Mouse (Mus musculus) liver, embryonic 11.5 days (tissue): ENCODE measurements around the gene Igfbp7. TPM values are rescaled to one million over a fixed set of nuclear protein-coding genes. Genes with fewer than 3 reads are reported as not detected.

Source experiments
- ATAC-seq: fragments of 200-750 bp; cut with Nextera tagmentation; replicated peaks from 2 replicates; pipeline ENCODE4 v1.8.0; 2017; ENCODE audit warnings: moderate number of reproducible peaks, mild to moderate bottlenecking, moderate TSS enrichment, moderate library complexity; ENCODE audit not compliant: low FRiP score
- DNase-seq: peaks from one replicate; pipeline ENCODE4 v3.0.0-alpha.2; 2017; ENCODE audit warnings: low spot score
- H3K27ac ChIP-seq: fragments of 300-500 bp; sonication (generic); 2 replicates; pipeline ENCODE4 v1.5.1; 2014; ENCODE audit warnings: mild to moderate bottlenecking, low read depth, low read length, control low read depth
- H3K27me3 ChIP-seq: fragments of 300-500 bp; sonication (generic); replicated peaks from 2 replicates; pipeline ENCODE4 v1.6.1; 2014; ENCODE audit warnings: low read length, mixed read lengths; ENCODE audit not compliant: control insufficient read depth, insufficient read depth
- H3K36me3 ChIP-seq: fragments of 300-500 bp; sonication (generic); 2 replicates; pipeline ENCODE4 v1.6.1; 2014; ENCODE audit warnings: mild to moderate bottlenecking, low read length, moderate library complexity, mixed read lengths; ENCODE audit not compliant: control insufficient read depth, insufficient read depth
- H3K4me1 ChIP-seq: fragments of 300-500 bp; sonication (generic); replicated peaks from 2 replicates; pipeline ENCODE4 v1.6.1; 2014; ENCODE audit warnings: low read length, mixed read lengths; ENCODE audit not compliant: control insufficient read depth, insufficient read depth
- H3K4me2 ChIP-seq: fragments of 300-500 bp; sonication (generic); 2 replicates; pipeline ENCODE4 v1.6.1; 2014; ENCODE audit warnings: mild to moderate bottlenecking, control low read depth, moderate library complexity
- H3K4me3 ChIP-seq: fragments of 300-500 bp; sonication (generic); 2 replicates; pipeline ENCODE4 v1.5.1; 2014; ENCODE audit warnings: low read depth, low read length, control low read depth
- H3K9ac ChIP-seq: fragments of 300-500 bp; sonication (generic); 2 replicates; pipeline ENCODE4 v1.6.1; 2014; ENCODE audit warnings: low read depth, low read length, control low read depth
- H3K9me3 ChIP-seq: fragments of 300-500 bp; sonication (generic); 2 replicates; pipeline ENCODE4 v1.6.1; 2016; ENCODE audit warnings: low read length, inconsistent platforms, mixed read lengths; ENCODE audit not compliant: control insufficient read depth
- WGBS: fragments of 180-500 bp; shearing (Covaris S2); extraction: QIAGEN DNeasy Blood & Tissue Kit; methylation state at CpG from one replicate; pipeline ENCODE4 v1.1.7; 2014; 5-methylcytosine and 5-hydroxymethylcytosine counted together
- polyA plus RNA-seq: library from polyadenylated mRNA; unstranded; fragments of >200 nt; fragmentation: Nextera tagmentation; extraction: Ambion mirVana; gene quantifications from 2 replicates; pipeline ENCODE4 v1.2.1, GENCODE M21; 2014

The Igfbp7 gene
- polyA plus RNA-seq, 1 experiment from 2014 or later, result 8.6 TPM

DNA sequence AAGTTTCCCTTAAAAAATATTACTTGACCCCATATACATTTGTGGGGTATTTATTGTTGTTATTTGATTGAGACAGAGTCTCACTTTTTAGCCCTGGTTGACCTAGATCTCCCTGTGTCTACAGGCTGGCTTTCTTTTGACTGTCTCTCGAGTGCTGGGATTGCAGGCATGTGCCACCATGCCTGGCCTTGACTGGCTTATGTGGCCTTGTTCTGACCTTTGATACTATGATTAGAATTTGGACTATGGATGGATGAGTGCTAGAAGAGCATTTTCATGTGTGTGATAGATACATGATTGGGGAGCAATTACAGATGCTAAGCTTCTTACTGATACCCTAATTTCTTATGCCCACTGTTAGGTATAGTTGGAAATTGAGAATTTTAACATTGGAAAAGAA, 82.9 kb downstream of the Igfbp7 start:
- Histone ChIP-seq H3K27ac (no peak overlapping the region), H3K4me1 (no peaks in the 10 kb centered on the region), H3K9me3 (no peaks in the 10 kb centered on the region), H3K4me2 (no peak overlapping the region), H3K27me3 (no peaks in the 10 kb centered on the region), H3K4me3 (no peak overlapping the region), H3K9ac (no peak overlapping the region), H3K36me3 (peaks cover 45% of the 10 kb centered on the region)
- DNase-seq (no peak), ATAC-seq (no peak)
- WGBS, result 85% methylated on average over 1 of the region's 1 CpGs

DNA sequence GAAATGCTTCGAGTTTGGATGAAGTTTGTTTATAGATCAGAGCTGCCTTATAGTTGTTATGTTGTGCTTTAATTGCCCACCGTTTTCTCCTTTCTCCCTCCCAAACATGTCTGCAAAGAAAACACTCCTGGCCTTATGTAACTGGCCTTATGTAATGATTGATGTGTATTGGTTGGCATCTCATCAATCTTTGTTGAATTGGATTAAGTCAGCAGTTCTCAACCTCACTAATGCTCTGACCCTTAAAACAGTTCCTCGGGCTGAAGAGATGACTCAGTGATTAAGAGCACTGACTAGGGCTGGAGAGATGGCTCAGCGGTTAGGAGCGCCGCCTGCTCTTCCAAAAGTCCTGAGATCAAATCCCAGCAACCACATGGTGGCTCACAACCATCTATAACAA, 92.9 kb downstream of the Igfbp7 start:
- DNase-seq (no peak), ATAC-seq (no peak)
- Histone ChIP-seq H3K27ac (no peak overlapping the region), H3K9ac (no peak overlapping the region), H3K4me3 (no peak overlapping the region), H3K27me3 (no peaks in the 10 kb centered on the region), H3K4me2 (no peak overlapping the region), H3K36me3 (peaks cover 21% of the 10 kb centered on the region), H3K4me1 (peaks cover 5% of the 10 kb centered on the region; the same call in 1 of the 2 replicates), H3K9me3 (no peaks in the 10 kb centered on the region)
- 87% methylated on average over 6 of the region's 6 CpGs for WGBS

DNA sequence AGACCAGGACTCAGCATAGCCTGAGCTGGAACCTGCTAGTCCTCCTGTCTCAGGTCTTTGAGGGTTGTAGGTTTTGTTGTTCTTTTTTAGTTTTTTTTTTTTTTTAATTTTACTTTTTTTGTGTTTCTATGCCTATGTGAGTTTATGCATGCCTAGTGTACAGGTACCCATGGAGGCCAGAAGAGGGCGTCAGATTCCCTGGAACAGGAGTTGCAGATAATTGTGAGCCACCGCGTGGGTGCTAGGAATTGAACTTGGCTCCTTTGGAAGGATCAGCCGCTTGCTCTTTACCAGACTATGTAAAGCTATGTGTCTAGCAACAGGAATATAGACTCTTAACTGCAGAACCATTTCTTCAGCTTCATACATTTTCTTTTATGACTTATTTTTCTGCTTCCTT, 93.6 kb downstream of the Igfbp7 start:
- Histone ChIP-seq H3K36me3 (peaks cover 20% of the 10 kb centered on the region), H3K4me2 (no peak overlapping the region), H3K27me3 (no peaks in the 10 kb centered on the region), H3K4me1 (peaks cover 5% of the 10 kb centered on the region; the same call in 1 of the 2 replicates), H3K27ac (no peak overlapping the region), H3K4me3 (no peak overlapping the region), H3K9me3 (no peaks in the 10 kb centered on the region), H3K9ac (no peak overlapping the region)
- no peak for ATAC-seq
- DNase-seq, result no peak
- WGBS, result 90% methylated on average over 4 of the region's 4 CpGs

DNA sequence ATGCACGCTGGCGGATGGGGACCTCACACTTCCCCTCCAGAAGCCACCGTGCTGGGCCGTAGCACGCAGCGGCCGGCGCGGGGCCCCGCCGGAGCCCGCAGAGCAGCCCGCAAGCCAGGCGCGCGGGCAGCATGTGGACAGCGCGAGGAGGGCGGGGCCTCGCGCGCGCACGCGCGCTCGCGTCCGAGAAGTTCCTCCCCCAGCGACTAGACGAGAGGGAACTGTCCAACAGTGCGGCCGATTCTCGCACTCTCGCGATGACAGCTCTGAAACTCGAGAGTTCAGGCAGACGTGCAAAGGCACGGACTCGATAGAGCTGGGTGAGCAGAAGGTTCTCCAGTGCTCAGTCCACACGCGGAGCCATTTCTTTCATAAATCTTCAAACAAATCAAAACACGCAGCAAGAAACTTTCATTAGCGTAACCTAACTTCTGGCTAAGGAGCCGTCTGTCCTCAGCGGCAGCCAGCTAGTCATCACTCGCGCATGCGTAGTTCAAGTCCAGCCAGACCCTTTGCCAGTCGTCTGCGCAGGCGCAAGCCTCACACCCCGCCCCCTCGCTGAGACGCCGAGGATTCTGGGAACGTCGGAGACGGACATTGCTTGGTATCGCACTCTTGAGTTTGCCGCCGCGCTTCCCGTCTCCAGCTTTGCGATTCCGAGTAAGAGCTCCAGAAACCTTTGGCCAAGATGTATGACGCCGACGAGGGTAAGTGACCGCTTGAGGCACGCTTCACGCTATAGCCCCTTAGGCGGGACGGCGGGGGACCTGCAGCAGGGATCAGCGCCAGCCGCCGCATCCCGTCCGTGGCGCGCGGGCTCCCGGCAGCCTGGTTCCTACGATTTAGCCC, 97.7 kb downstream of the Igfbp7 start, which contains the start of the genes Noa1 and Polr2b:
Gene Noa1, minus strand, starts transcription at position 161 of the 849 bp plus-strand sequence.
Gene Polr2b, plus strand, starts transcription at position 224 of the 849 bp plus-strand sequence.
- Histone ChIP-seq H3K9me3 (no peaks in the 10 kb centered on the region), H3K4me2 (peak within 1 kb of the TSS; percentile 98), H3K4me1 (peaks cover 13% of the 10 kb centered on the region), H3K27ac (peak within 1 kb of the TSS; percentile 72), H3K36me3 (peaks cover 20% of the 10 kb centered on the region), H3K4me3 (peak within 1 kb of the TSS; percentile 96), H3K9ac (peak within 1 kb of the TSS; percentile 91), H3K27me3 (no peaks in the 10 kb centered on the region)
- peak; percentile 98 for DNase-seq
- ATAC-seq, result peak; percentile 90
- WGBS, result under 1% methylated on average over 85 of the region's 85 CpGs

GRCm38 (mm10) chr5:77309051-77309906, 98.6 kb downstream of the Igfbp7 start:
- DNase-seq, result peak; percentile 72
- no peak overlapping the region; the same call in 1 of the 2 replicates for H3K27ac ChIP-seq
- peak; percentile 16 for ATAC-seq
- H3K27me3 ChIP-seq, result no peaks in the 10 kb centered on the region
- peaks cover 20% of the 10 kb centered on the region for H3K36me3 ChIP-seq
- H3K4me2 ChIP-seq, result peak overlapping the region; percentile 98
- peaks cover 13% of the 10 kb centered on the region for H3K4me1 ChIP-seq
- H3K4me3 ChIP-seq, result peak overlapping the region; percentile 96
- no peaks in the 10 kb centered on the region for H3K9me3 ChIP-seq
- H3K9ac ChIP-seq, result peak overlapping the region; percentile 91
- under 1% methylated on average over 66 of the region's 76 CpGs for WGBS

GRCm38 (mm10) chr5:77307821-77308553, 99.9 kb downstream of the Igfbp7 start:
- H3K36me3 ChIP-seq, result peaks cover 14% of the 10 kb centered on the region; the same call in 1 of the 2 replicates
- no peaks in the 10 kb centered on the region for H3K27me3 ChIP-seq
- no peak overlapping the region for H3K27ac ChIP-seq
- H3K4me3 ChIP-seq, result peak overlapping the region; percentile 96
- ATAC-seq, result no peak
- H3K4me2 ChIP-seq, result peak overlapping the region; percentile 98
- DNase-seq, result no peak
- peaks cover 13% of the 10 kb centered on the region for H3K4me1 ChIP-seq
- no peak overlapping the region; the same call in 1 of the 2 replicates for H3K9ac ChIP-seq
- 66% methylated on average over 5 of the region's 5 CpGs for WGBS
- no peaks in the 10 kb centered on the region for H3K9me3 ChIP-seq

GRCm38 (mm10) chr5:77301296-77301903, 106.4 kb downstream of the Igfbp7 start:
- no peak for ATAC-seq
- Histone ChIP-seq H3K36me3 (peaks cover 24% of the 10 kb centered on the region), H3K27ac (no peak overlapping the region), H3K4me3 (no peak overlapping the region), H3K4me2 (no peak overlapping the region), H3K4me1 (no peaks in the 10 kb centered on the region), H3K27me3 (no peaks in the 10 kb centered on the region), H3K9me3 (no peaks in the 10 kb centered on the region), H3K9ac (no peak overlapping the region)
- DNase-seq, result no peak
- 88% methylated on average over 6 of the region's 6 CpGs for WGBS

GRCm38 (mm10) chr5:77299486-77299885, 108.4 kb downstream of the Igfbp7 start:
- H3K27me3 ChIP-seq, result no peaks in the 10 kb centered on the region
- no peaks in the 10 kb centered on the region for H3K4me1 ChIP-seq
- WGBS, result 82% methylated on average over 2 of the region's 2 CpGs
- no peak overlapping the region for H3K27ac ChIP-seq
- H3K4me3 ChIP-seq, result no peak overlapping the region
- H3K36me3 ChIP-seq, result peaks cover 26% of the 10 kb centered on the region
- DNase-seq (no peak), ATAC-seq (no peak)
- H3K9me3 ChIP-seq, result no peaks in the 10 kb centered on the region
- H3K4me2 ChIP-seq, result no peak overlapping the region
- H3K9ac ChIP-seq, result no peak overlapping the region
